Mouse (Mus musculus): ENCODE data around the gene Zfp428.
"Not testable (repeated sequence)": the region's sequence is repeated elsewhere in the genome, so short reads cannot be mapped to it uniquely, and the experiment has no call there.

Gene Zfp428

GRCm38 (mm10) chr7:24480986-24481473 lies 25.8 kb upstream of the Zfp428 start:
- no peak for DNase-seq (ENCODE audit: low spot score)

- DNase-seq (ENCODE audit: low spot score): peak; percentile 69
Observed at GRCm38 (mm10) chr7:24481474-24482207, 25.2 kb upstream of the Zfp428 start, which contains the start of gene Cadm4. TSS of gene Cadm4 (plus strand) at chr7:24482023.

GRCm38 (mm10) chr7:24482208-24483020 lies 24.4 kb upstream of the Zfp428 start:
- no peak for DNase-seq (ENCODE audit: low spot score)

- DNase-seq (ENCODE audit: low spot score): not testable (repeated sequence)
Observed at GRCm38 (mm10) chr7:24483291-24483690, 23.5 kb upstream of the Zfp428 start.

- no peak for DNase-seq (ENCODE audit: low spot score)
Observed at GRCm38 (mm10) chr7:24485481-24485880, 21.3 kb upstream of the Zfp428 start.

GRCm38 (mm10) chr7:24486654-24487130 lies 20.1 kb upstream of the Zfp428 start:
- DNase-seq (ENCODE audit: low spot score): no peak

GRCm38 (mm10) chr7:24487403-24487802 lies 19.4 kb upstream of the Zfp428 start:
- no peak for DNase-seq (ENCODE audit: low spot score)

- no peak for DNase-seq (ENCODE audit: low spot score)
Observed at GRCm38 (mm10) chr7:24488303-24488702, 18.5 kb upstream of the Zfp428 start.

GRCm38 (mm10) chr7:24499856-24500577 lies 6.8 kb upstream of the Zfp428 start:
- no peak for DNase-seq (ENCODE audit: low spot score)

GRCm38 (mm10) chr7:24500929-24501328 lies 5.9 kb upstream of the Zfp428 start:
- no peak for DNase-seq (ENCODE audit: low spot score)

- DNase-seq (ENCODE audit: low spot score): peak; percentile 23
Observed at GRCm38 (mm10) chr7:24501492-24501891, 5.3 kb upstream of the Zfp428 start.

GRCm38 (mm10) chr7:24504004-24504403 lies 2.8 kb upstream of the Zfp428 start:
- DNase-seq (ENCODE audit: low spot score): no peak

GRCm38 (mm10) chr7:24504868-24505267 lies 1.9 kb upstream of the Zfp428 start:
- no peak for DNase-seq (ENCODE audit: low spot score)

- no peak for DNase-seq (ENCODE audit: low spot score)
Observed at GRCm38 (mm10) chr7:24505447-24506064, 1.2 kb upstream of the Zfp428 start.

- DNase-seq (ENCODE audit: low spot score): no peak
Observed at GRCm38 (mm10) chr7:24506065-24506459, 744 bp upstream of the Zfp428 start.

- DNase-seq (ENCODE audit: low spot score): no peak
Observed at GRCm38 (mm10) chr7:24506476-24506837, 349 bp upstream of the Zfp428 start.

GRCm38 (mm10) chr7:24507726-24508114 lies 914 bp downstream of the Zfp428 start:
- no peak for DNase-seq (ENCODE audit: low spot score)

GRCm38 (mm10) chr7:24512355-24512754 lies 5.5 kb downstream of the Zfp428 start, which contains the start of gene AC161166.1:
TSS of gene AC161166.1 (minus strand) at chr7:24512455.
- DNase-seq (ENCODE audit: low spot score): no peak

GRCm38 (mm10) chr7:24516319-24516718 lies 9.5 kb downstream of the Zfp428 start:
- DNase-seq (ENCODE audit: low spot score): not testable (repeated sequence)

GRCm38 (mm10) chr7:24517077-24517476 lies 10.3 kb downstream of the Zfp428 start:
- no peak for DNase-seq (ENCODE audit: low spot score)

GRCm38 (mm10) chr7:24517654-24518053 lies 10.8 kb downstream of the Zfp428 start:
- DNase-seq (ENCODE audit: low spot score): no peak

- DNase-seq (ENCODE audit: low spot score): no peak
Observed at GRCm38 (mm10) chr7:24519130-24519529, 12.3 kb downstream of the Zfp428 start.

Data from lung, postnatal 25 days (tissue).